Mouse (Mus musculus) forebrain, embryonic 10.5 days (tissue): ENCODE results near the gene Gins1. TPM values are rescaled to one million over a fixed set of nuclear protein-coding genes. Genes with fewer than 3 reads are reported as not detected.

Source experiments
- DNase-seq: peaks from one replicate; pipeline ENCODE4 v3.0.0-alpha.2; 2017; ENCODE audit warnings: low spot score; ENCODE audit errors: extremely low spot score
- H3K27ac ChIP-seq: fragments of 300-500 bp; sonication (generic); 2 replicates; pipeline ENCODE4 v1.5.1; 2016; ENCODE audit warnings: mild to moderate bottlenecking
- H3K27me3 ChIP-seq: fragments of 300-500 bp; sonication (generic); 2 replicates; pipeline ENCODE4 v1.6.1; 2016; ENCODE audit warnings: mild to moderate bottlenecking; ENCODE audit not compliant: poor library complexity, severe bottlenecking
- H3K36me3 ChIP-seq: fragments of 300-500 bp; sonication (generic); replicated peaks from 2 replicates; pipeline ENCODE4 v1.6.1; 2016; ENCODE audit warnings: mild to moderate bottlenecking, moderate library complexity
- H3K4me1 ChIP-seq: fragments of 300-500 bp; sonication (generic); 2 replicates; pipeline ENCODE4 v1.6.1; 2016
- H3K4me3 ChIP-seq: fragments of 300-500 bp; sonication (generic); 2 replicates; pipeline ENCODE4 v1.5.1; 2016; ENCODE audit warnings: mild to moderate bottlenecking, moderate library complexity
- H3K9me3 ChIP-seq: fragments of 300-500 bp; sonication (generic); 2 replicates; pipeline ENCODE4 v1.6.1; 2016; ENCODE audit warnings: mild to moderate bottlenecking, moderate library complexity
- WGBS: fragments of 180-500 bp; shearing (Covaris S2); methylation state at CpG from one replicate; pipeline ENCODE4 v1.1.7; 2016; 5-methylcytosine and 5-hydroxymethylcytosine counted together
- polyA plus RNA-seq: library from polyadenylated mRNA; unstranded; fragments of >200 nt; fragmentation: Nextera tagmentation; extraction: Ambion mirVana; gene quantifications from 2 replicates; pipeline ENCODE4 v1.2.1, GENCODE M21; 2016

The Gins1 gene
- 83.7 and 86.6 TPM in 2 replicates for polyA plus RNA-seq

- DNase-seq = no peak
- Histone ChIP-seq H3K27me3 (no peaks in the 10 kb centered on the region), H3K4me1 (peaks cover 22% of the 10 kb centered on the region), H3K27ac (peak within 1 kb of the TSS; percentile 92), H3K9me3 (no peaks in the 10 kb centered on the region), H3K36me3 (peaks cover 6% of the 10 kb centered on the region), H3K4me3 (peak within 1 kb of the TSS; percentile 90)
- 41% methylated on average over 9 of the region's 9 CpGs for WGBS
These were observed at the start of gene Gins1 for GRCm38 (mm10) chr2:150904936-150905450. Gene Gins1 (plus strand): TSS chr2:150905400.

DNA sequence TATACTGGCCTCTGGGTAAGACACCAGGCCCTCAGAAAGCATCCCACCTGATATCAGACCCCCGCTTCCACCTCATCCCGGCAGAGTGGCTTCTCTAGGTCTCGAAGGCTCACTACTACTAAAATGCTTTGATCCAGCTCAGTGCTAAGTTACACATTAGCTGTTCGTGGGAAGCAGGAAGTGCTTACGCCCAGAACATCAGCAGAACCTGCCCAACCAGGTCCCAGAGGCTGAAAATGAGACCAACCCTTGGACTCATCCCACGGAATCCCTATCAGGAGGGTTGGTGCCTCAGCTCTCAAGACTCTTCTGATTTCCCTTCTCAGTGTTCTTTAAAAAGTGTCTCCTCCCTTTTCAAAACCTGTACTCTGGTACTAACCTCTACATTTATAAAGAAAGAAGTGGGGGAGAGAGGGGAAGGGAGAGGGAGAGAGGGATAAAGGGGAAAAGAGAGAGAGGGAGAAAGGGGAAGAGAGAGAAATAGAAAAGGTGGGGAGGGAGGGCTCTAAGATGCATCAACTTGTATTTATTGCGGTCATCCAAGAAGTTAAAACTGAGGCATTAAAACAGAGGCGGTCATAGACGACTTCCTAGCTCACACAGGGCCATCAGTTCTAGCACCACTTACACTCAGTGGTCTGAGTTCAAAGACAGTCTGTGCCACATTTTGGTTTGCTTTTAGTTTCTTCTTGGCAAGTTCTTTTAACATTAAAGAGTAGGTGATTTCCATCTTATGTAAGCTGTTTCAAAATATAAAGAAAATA, 46.3 kb upstream of the Gins1 start:
- no peak overlapping the region for H3K4me3 ChIP-seq
- peaks cover 5% of the 10 kb centered on the region; the same call in 1 of the 2 replicates for H3K4me1 ChIP-seq
- DNase-seq = no peak
- H3K36me3 ChIP-seq = 0 out of 2 replicates have a peak, but pooled peaks cover 3% of the 10 kb centered on the region
- H3K27ac ChIP-seq = no peak overlapping the region
- H3K27me3 ChIP-seq = no peaks in the 10 kb centered on the region
- no peaks in the 10 kb centered on the region for H3K9me3 ChIP-seq
- WGBS = 91% methylated on average over 9 of the region's 9 CpGs

GRCm38 (mm10) chr2:150859709-150860470, 45.3 kb upstream of the Gins1 start:
- H3K27me3 ChIP-seq = no peaks in the 10 kb centered on the region
- no peak overlapping the region for H3K4me3 ChIP-seq
- H3K27ac ChIP-seq = no peak overlapping the region
- DNase-seq = no peak
- 89% methylated on average over 11 of the region's 11 CpGs for whole genome bisulfite sequencing
- H3K9me3 ChIP-seq = no peaks in the 10 kb centered on the region
- H3K36me3 ChIP-seq = 0 out of 2 replicates have a peak, but pooled peaks cover 3% of the 10 kb centered on the region
- H3K4me1 ChIP-seq = peaks cover 3% of the 10 kb centered on the region; the same call in 1 of the 2 replicates

DNA sequence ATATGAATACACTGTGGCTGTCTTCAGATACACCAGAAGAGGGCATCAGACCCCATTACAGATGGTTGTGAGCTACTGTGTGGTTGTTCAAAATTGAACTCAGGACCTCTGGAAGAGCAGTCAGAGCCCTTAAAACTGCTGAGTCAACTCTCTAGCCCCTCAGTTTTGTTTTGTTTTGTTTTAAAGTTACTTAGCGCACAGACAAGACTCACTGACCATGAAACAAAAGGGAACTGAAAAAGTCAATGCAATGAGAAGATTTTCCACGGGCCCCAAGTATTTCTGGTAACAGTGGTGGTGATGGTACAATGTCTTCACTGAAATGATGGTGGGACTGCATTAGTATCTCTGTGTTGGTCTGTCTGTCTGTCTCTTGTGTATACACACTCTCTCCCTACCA, 44.1 kb upstream of the Gins1 start:
- no peak for DNase-seq
- no peaks in the 10 kb centered on the region for H3K27me3 ChIP-seq
- H3K36me3 ChIP-seq = no peaks in the 10 kb centered on the region
- 87% methylated on average over 2 of the region's 2 CpGs for WGBS
- no peak overlapping the region for H3K27ac ChIP-seq
- no peak overlapping the region for H3K4me3 ChIP-seq
- H3K4me1 ChIP-seq = no peaks in the 10 kb centered on the region
- peaks cover 5% of the 10 kb centered on the region; the same call in 1 of the 2 replicates for H3K9me3 ChIP-seq

DNA sequence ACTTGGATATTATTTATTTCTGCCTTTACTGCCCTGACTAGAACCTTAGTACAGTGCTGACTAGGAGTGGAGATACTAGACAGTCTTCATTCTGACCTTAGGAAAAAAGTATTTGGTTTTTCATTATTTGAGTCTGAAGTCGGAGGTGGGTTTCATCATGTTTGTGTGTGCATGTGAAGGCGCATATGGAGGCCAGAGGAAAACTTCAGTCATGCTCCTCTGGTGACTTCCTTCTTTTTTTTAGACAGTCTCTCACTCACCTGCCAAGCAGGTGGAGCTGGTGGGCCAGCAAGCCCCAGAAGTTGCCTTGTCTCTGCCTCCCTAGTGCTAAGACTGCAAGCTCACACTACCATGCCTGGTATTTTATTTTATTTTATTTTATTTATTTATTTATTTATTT, 38.2 kb upstream of the Gins1 start:
- no peaks in the 10 kb centered on the region for H3K27me3 ChIP-seq
- no peaks in the 10 kb centered on the region for H3K4me1 ChIP-seq
- H3K36me3 ChIP-seq = no peaks in the 10 kb centered on the region
- 91% methylated on average over 2 of the region's 2 CpGs for WGBS
- H3K4me3 ChIP-seq = no peak overlapping the region
- no peak for DNase-seq
- H3K9me3 ChIP-seq = peaks cover 5% of the 10 kb centered on the region; the same call in 1 of the 2 replicates
- H3K27ac ChIP-seq = no peak overlapping the region

DNA sequence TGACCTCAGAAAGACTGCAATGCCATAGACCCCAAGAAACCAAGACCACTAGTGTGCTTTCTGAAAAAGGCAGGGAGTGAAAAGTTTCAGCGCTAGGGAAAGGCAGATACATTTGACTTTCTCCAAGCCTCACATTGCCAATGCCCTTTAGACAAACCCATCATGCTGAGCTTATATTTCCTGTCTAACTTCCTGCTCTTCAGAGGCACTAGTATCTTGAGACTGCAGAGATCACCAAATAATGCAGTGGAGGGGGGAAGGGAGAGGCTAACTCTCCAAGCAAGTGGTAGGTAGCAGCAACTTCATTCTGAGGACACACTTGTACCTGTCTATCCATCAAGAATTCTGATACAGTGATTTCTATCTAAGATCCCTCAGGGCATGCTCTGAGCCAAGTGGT, 35.8 kb upstream of the Gins1 start:
- no peak overlapping the region for H3K27ac ChIP-seq
- DNase-seq = no peak
- no peaks in the 10 kb centered on the region for H3K4me1 ChIP-seq
- 94% methylated on average over 1 of the region's 1 CpGs for WGBS
- H3K36me3 ChIP-seq = no peaks in the 10 kb centered on the region
- H3K4me3 ChIP-seq = no peak overlapping the region
- no peaks in the 10 kb centered on the region for H3K27me3 ChIP-seq
- peaks cover 5% of the 10 kb centered on the region; the same call in 1 of the 2 replicates for H3K9me3 ChIP-seq

GRCm38 (mm10) chr2:150874508-150874907, 30.7 kb upstream of the Gins1 start:
- Histone ChIP-seq H3K4me3 (no peak overlapping the region), H3K27me3 (no peaks in the 10 kb centered on the region), H3K27ac (no peak overlapping the region), H3K4me1 (no peaks in the 10 kb centered on the region), H3K36me3 (no peaks in the 10 kb centered on the region), H3K9me3 (no peaks in the 10 kb centered on the region)
- WGBS = 91% methylated on average over 1 of the region's 1 CpGs
- no peak for DNase-seq

GRCm38 (mm10) chr2:150875226-150875625, 30.0 kb upstream of the Gins1 start:
- DNase-seq = no peak
- Histone ChIP-seq H3K27me3 (no peaks in the 10 kb centered on the region), H3K4me3 (no peak overlapping the region), H3K9me3 (no peaks in the 10 kb centered on the region), H3K36me3 (no peaks in the 10 kb centered on the region), H3K4me1 (no peaks in the 10 kb centered on the region), H3K27ac (no peak overlapping the region)
- 97% methylated on average over 1 of the region's 1 CpGs for WGBS

GRCm38 (mm10) chr2:150877561-150877960, 27.6 kb upstream of the Gins1 start:
- H3K9me3 ChIP-seq = no peaks in the 10 kb centered on the region
- H3K4me3 ChIP-seq = no peak overlapping the region
- H3K27ac ChIP-seq = no peak overlapping the region
- DNase-seq = no peak
- no peaks in the 10 kb centered on the region for H3K27me3 ChIP-seq
- H3K4me1 ChIP-seq = no peaks in the 10 kb centered on the region
- 90% methylated on average over 4 of the region's 4 CpGs for WGBS
- no peaks in the 10 kb centered on the region for H3K36me3 ChIP-seq

GRCm38 (mm10) chr2:150884075-150884778, 21.0 kb upstream of the Gins1 start:
- Histone ChIP-seq H3K4me3 (no peak overlapping the region), H3K36me3 (peaks cover 12% of the 10 kb centered on the region), H3K27me3 (no peaks in the 10 kb centered on the region), H3K9me3 (no peaks in the 10 kb centered on the region), H3K4me1 (no peaks in the 10 kb centered on the region), H3K27ac (no peak overlapping the region)
- no peak for DNase-seq
- 91% methylated on average over 8 of the region's 8 CpGs for WGBS

DNA sequence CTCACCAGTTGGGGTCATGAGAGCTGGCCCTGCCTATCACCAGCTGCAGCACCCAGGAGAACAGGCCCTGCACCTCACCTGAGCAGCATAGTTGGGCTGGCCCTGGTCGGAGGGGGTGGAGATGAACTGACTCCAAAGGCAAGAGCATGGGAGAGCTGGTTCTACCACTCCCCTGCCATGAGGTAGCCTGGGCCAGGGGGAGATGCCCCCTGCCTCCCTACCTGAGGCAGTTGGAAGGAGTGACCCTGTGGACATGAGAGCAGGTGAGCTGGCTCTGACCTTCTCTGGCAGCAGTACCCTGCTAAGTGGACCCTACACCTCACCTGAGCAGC, 20.5 kb upstream of the Gins1 start:
- DNase-seq = no peak
- WGBS = 95% methylated on average over 1 of the region's 1 CpGs
- H3K4me1 ChIP-seq = no peaks in the 10 kb centered on the region
- H3K27me3 ChIP-seq = no peaks in the 10 kb centered on the region
- no peaks in the 10 kb centered on the region for H3K9me3 ChIP-seq
- H3K27ac ChIP-seq = no peak overlapping the region
- H3K36me3 ChIP-seq = peaks cover 17% of the 10 kb centered on the region
- no peak overlapping the region for H3K4me3 ChIP-seq

- no peak for DNase-seq
- 97% methylated on average over 1 of the region's 1 CpGs for WGBS
- Histone ChIP-seq H3K4me3 (no peak overlapping the region), H3K4me1 (no peaks in the 10 kb centered on the region), H3K36me3 (peaks cover 21% of the 10 kb centered on the region), H3K9me3 (no peaks in the 10 kb centered on the region), H3K27ac (no peak overlapping the region), H3K27me3 (no peaks in the 10 kb centered on the region)
These were observed 19.4 kb upstream of the Gins1 start for GRCm38 (mm10) chr2:150885814-150886213.
